Mouse (Mus musculus) macrophage (primary cell): Measurements from ENCODE around the gene Numb. TPM values are rescaled to one million over a fixed set of nuclear protein-coding genes. Genes with fewer than 3 reads are reported as not detected.

ENCODE experiments used
- H3K27ac ChIP-seq: fragments of 350-480 bp; formaldehyde crosslinking; 2 replicates; pipeline ENCODE4 v1.9.0; 2021
- H3K36me3 ChIP-seq: fragments of 350-480 bp; formaldehyde crosslinking; 2 replicates; pipeline ENCODE4 v1.9.0; 2021; ENCODE audit errors: inconsistent target
- H3K4me3 ChIP-seq: fragments of 350-480 bp; formaldehyde crosslinking; 2 replicates; pipeline ENCODE4 v1.9.0; 2021; ENCODE audit errors: inconsistent target
- H3K79me2 ChIP-seq: fragments of 350-480 bp; formaldehyde crosslinking; 2 replicates; pipeline ENCODE4 v1.9.0; 2021; ENCODE audit errors: inconsistent target
- WGBS: methylation state at CpG from one replicate; pipeline ENCODE4 v1.1.7; 2026; ENCODE audit warnings: inconsistent platforms; ENCODE audit not compliant: missing documents; 5-methylcytosine and 5-hydroxymethylcytosine counted together
- polyA plus RNA-seq: library from polyadenylated mRNA; stranded (reverse); fragments of 250-400 nt; gene quantifications from 3 replicates; pipeline ENCODE4 v1.2.4, GENCODE M21; 2018; ENCODE audit warnings: inconsistent platforms

Gene Numb
- polyA plus RNA-seq, 1 experiment from 2014 or later: 47.1 TPM

GRCm38 (mm10) chr12:83795051-83795450 is 126.7 kb downstream of the Numb start:
- Histone ChIP-seq H3K36me3 (peaks cover 57% of the 10 kb centered on the region), H3K27ac (no peak overlapping the region), H3K79me2 (no peaks in the 10 kb centered on the region), H3K4me3 (no peak overlapping the region)
- 91% methylated on average over 2 of the region's 2 CpGs for WGBS

GRCm38 (mm10) chr12:83792706-83793410 is 128.9 kb downstream of the Numb start:
- no peak overlapping the region for H3K4me3 ChIP-seq
- WGBS: 97% methylated on average over 10 of the region's 10 CpGs
- H3K79me2 ChIP-seq: no peaks in the 10 kb centered on the region
- peaks cover 35% of the 10 kb centered on the region for H3K36me3 ChIP-seq
- no peak overlapping the region for H3K27ac ChIP-seq

- no peaks in the 10 kb centered on the region for H3K79me2 ChIP-seq
- no peak overlapping the region for H3K4me3 ChIP-seq
- WGBS: 96% methylated on average over 10 of the region's 10 CpGs
- no peak overlapping the region for H3K27ac ChIP-seq
- peaks cover 23% of the 10 kb centered on the region for H3K36me3 ChIP-seq
Observed at GRCm38 (mm10) chr12:83791737-83792136, 130.0 kb downstream of the Numb start.

GRCm38 (mm10) chr12:83790749-83791148 is 131.0 kb downstream of the Numb start:
- Histone ChIP-seq H3K79me2 (no peaks in the 10 kb centered on the region), H3K36me3 (peaks cover 14% of the 10 kb centered on the region), H3K27ac (no peak overlapping the region), H3K4me3 (no peak overlapping the region)
- 86% methylated on average over 4 of the region's 4 CpGs for WGBS

GRCm38 (mm10) chr12:83789781-83790140 is 132.0 kb downstream of the Numb start:
- 74% methylated on average over 4 of the region's 4 CpGs for WGBS
- Histone ChIP-seq H3K27ac (no peak overlapping the region), H3K4me3 (no peak overlapping the region), H3K36me3 (0 out of 2 replicates have a peak, but pooled peaks cover 5% of the 10 kb centered on the region), H3K79me2 (no peaks in the 10 kb centered on the region)

GRCm38 (mm10) chr12:83789051-83789780 is 132.5 kb downstream of the Numb start:
- H3K4me3 ChIP-seq: no peak overlapping the region
- H3K36me3 ChIP-seq: 0 out of 2 replicates have a peak, but pooled peaks cover 5% of the 10 kb centered on the region
- H3K79me2 ChIP-seq: no peaks in the 10 kb centered on the region
- 97% methylated on average over 17 of the region's 17 CpGs for WGBS
- H3K27ac ChIP-seq: no peak overlapping the region

GRCm38 (mm10) chr12:83785305-83785704 is 136.4 kb downstream of the Numb start:
- H3K79me2 ChIP-seq: no peaks in the 10 kb centered on the region
- no peak overlapping the region for H3K27ac ChIP-seq
- no peaks in the 10 kb centered on the region for H3K36me3 ChIP-seq
- H3K4me3 ChIP-seq: no peak overlapping the region
- WGBS: 90% methylated on average over 4 of the region's 4 CpGs

- WGBS: 91% methylated on average over 9 of the region's 10 CpGs
- Histone ChIP-seq H3K79me2 (no peaks in the 10 kb centered on the region), H3K4me3 (no peak overlapping the region), H3K27ac (no peak overlapping the region), H3K36me3 (no peaks in the 10 kb centered on the region)
Observed at GRCm38 (mm10) chr12:83782669-83783068, 139.1 kb downstream of the Numb start.

GRCm38 (mm10) chr12:83781640-83782278 is 140.0 kb downstream of the Numb start:
- Histone ChIP-seq H3K36me3 (no peaks in the 10 kb centered on the region), H3K27ac (no peak overlapping the region), H3K79me2 (no peaks in the 10 kb centered on the region), H3K4me3 (no peak overlapping the region)
- 90% methylated on average over 22 of the region's 23 CpGs for WGBS

- Histone ChIP-seq H3K4me3 (no peak overlapping the region), H3K27ac (no peak overlapping the region), H3K36me3 (no peaks in the 10 kb centered on the region), H3K79me2 (no peaks in the 10 kb centered on the region)
- 92% methylated on average over 7 of the region's 7 CpGs for whole genome bisulfite sequencing
Observed at GRCm38 (mm10) chr12:83781204-83781603, 140.5 kb downstream of the Numb start.

- H3K36me3 ChIP-seq: no peaks in the 10 kb centered on the region
- no peak overlapping the region for H3K4me3 ChIP-seq
- no peaks in the 10 kb centered on the region for H3K79me2 ChIP-seq
- H3K27ac ChIP-seq: no peak overlapping the region
- 94% methylated on average over 3 of the region's 3 CpGs for WGBS
Observed at GRCm38 (mm10) chr12:83780181-83780580, 141.6 kb downstream of the Numb start.

GRCm38 (mm10) chr12:83776766-83777165 is 145.0 kb downstream of the Numb start:
- H3K79me2 ChIP-seq: no peaks in the 10 kb centered on the region
- H3K4me3 ChIP-seq: no peak overlapping the region
- WGBS: 91% methylated on average over 7 of the region's 7 CpGs
- no peaks in the 10 kb centered on the region for H3K36me3 ChIP-seq
- no peak overlapping the region for H3K27ac ChIP-seq

GRCm38 (mm10) chr12:83775621-83776020 is 146.1 kb downstream of the Numb start:
- Histone ChIP-seq H3K36me3 (no peaks in the 10 kb centered on the region), H3K79me2 (no peaks in the 10 kb centered on the region), H3K4me3 (no peak overlapping the region), H3K27ac (no peak overlapping the region)
- WGBS: 94% methylated on average over 12 of the region's 12 CpGs

GRCm38 (mm10) chr12:83770418-83771256 is 151.1 kb downstream of the Numb start:
- Histone ChIP-seq H3K27ac (no peak overlapping the region), H3K4me3 (no peak overlapping the region), H3K79me2 (no peaks in the 10 kb centered on the region), H3K36me3 (no peaks in the 10 kb centered on the region)
- WGBS: 10% methylated on average over 24 of the region's 25 CpGs
